Mouse (Mus musculus) myocyte (in vitro differentiated cells): Measurements from ENCODE around the gene Neurog3.

Source experiments
- CEBPB ChIP-seq: IDR thresholded peaks from 2 replicates; pipeline ENCODE4 v1.6.1; 2011; ENCODE audit warnings: mild to moderate bottlenecking, moderate library complexity; ENCODE audit not compliant: poor library complexity, insufficient read depth, severe bottlenecking
- E2F4 ChIP-seq: IDR thresholded peaks from one replicate; pipeline ENCODE4 v1.6.1; 2011; ENCODE audit warnings: mild to moderate bottlenecking, control low read depth, moderate library complexity; ENCODE audit not compliant: insufficient read depth
- MAX ChIP-seq: IDR thresholded peaks from one replicate; pipeline ENCODE4 v1.6.1; 2011; ENCODE audit warnings: low read depth, mild to moderate bottlenecking, control low read depth
- MYOD1 ChIP-seq, 3 experiments: IDR thresholded peaks; one replicate each; pipeline ENCODE4 v1.6.1; 2011; ENCODE audit warnings: control low read depth in 2 of 3, low read depth in 2 of 3, mild to moderate bottlenecking in 2 of 3, moderate library complexity in 1 of 3; ENCODE audit not compliant: insufficient read length in 2 of 3, control insufficient read depth in 1 of 3
- MYOG ChIP-seq, 3 experiments: IDR thresholded peaks; one replicate each; pipeline ENCODE4 v1.6.1; 2011; ENCODE audit warnings: control low read depth in 2 of 3, low read depth in 2 of 3, mild to moderate bottlenecking in 2 of 3; ENCODE audit not compliant: insufficient read length in 2 of 3, control insufficient read depth in 1 of 3, insufficient read depth in 1 of 3
- POLR2A ChIP-seq: IDR thresholded peaks from one replicate; pipeline ENCODE4 v1.6.1; 2011; ENCODE audit warnings: low read depth, mild to moderate bottlenecking, control low read depth, moderate library complexity; ENCODE audit not compliant: insufficient read length
- POLR2AphosphoS2 ChIP-seq: IDR thresholded peaks from one replicate; pipeline ENCODE4 v1.6.1; 2011; ENCODE audit warnings: low read depth, control low read depth; ENCODE audit not compliant: insufficient read length
- SRF ChIP-seq: IDR thresholded peaks from one replicate; pipeline ENCODE4 v1.6.1; 2011; ENCODE audit warnings: low read depth; ENCODE audit not compliant: control insufficient read depth, insufficient read length
- TCF12 ChIP-seq: IDR thresholded peaks from one replicate; pipeline ENCODE4 v1.6.1; 2011; ENCODE audit warnings: mild to moderate bottlenecking, control low read depth; ENCODE audit not compliant: poor library complexity, insufficient read depth, severe bottlenecking
- TCF3 ChIP-seq: IDR thresholded peaks from one replicate; pipeline ENCODE4 v1.6.1; 2011; ENCODE audit warnings: low read depth, control low read depth; ENCODE audit not compliant: insufficient read length
- USF1 ChIP-seq: IDR thresholded peaks from one replicate; pipeline ENCODE4 v1.6.1; 2011; ENCODE audit warnings: low read depth, mild to moderate bottlenecking, control low read depth, moderate library complexity

DNA sequence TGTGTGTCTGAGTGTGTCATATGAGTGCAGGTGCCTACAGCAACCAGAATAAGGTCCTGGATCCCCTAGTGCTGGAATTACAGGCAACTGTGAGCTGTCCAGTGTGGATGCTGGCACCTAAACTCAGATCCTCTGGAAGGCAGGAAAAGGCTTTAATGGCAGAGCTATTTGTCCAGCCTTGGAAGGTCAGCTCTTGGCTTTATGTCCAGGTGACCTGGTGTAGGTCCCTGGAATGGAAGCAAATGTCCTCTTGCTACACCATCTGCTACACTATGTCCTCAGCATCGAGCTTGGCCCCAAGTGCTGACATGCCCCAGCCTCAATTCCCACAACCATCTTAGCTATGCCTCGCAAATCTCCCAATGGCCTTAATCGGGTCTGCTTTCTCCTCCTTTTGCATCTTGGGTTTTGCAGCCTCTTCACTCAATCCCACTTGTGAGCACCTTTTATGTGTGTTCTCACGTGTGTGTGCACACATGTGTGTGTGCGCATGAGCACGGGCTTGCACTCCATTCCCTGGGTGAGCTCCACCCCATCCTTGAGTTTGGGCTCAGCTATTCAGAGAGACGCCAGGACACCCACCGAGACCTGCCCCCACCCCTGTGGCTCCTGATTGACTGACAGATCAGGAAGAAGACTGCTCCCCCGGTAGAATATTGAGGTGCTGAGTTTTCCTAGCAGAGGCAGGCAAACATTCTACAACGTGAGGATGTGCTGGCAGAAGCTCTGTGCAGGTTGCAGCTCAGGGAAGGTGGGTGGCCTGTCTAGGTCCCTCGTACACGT, 14.8 kb downstream of the Neurog3 start:
- no peak for TF ChIP-seq POLR2A
- no peak for TF ChIP-seq MYOG (IDR thresholded peaks at IDR 0.05; ENCODE audit: control insufficient read depth in 1 of 3, insufficient read depth in 1 of 3, insufficient read length in 2 of 3, low read depth in 2 of 3)
- TF ChIP-seq MAX = no peak
- no peak for TF ChIP-seq SRF
- TF ChIP-seq MYOD1 (IDR thresholded peaks at IDR 0.05; ENCODE audit: control insufficient read depth in 1 of 3, insufficient read length in 2 of 3, low read depth in 2 of 3) = no peak
- no peak for TF ChIP-seq USF1
- no peak for TF ChIP-seq TCF12
- no peak for TF ChIP-seq CEBPB
- TF ChIP-seq TCF3 = no peak
- no peak for TF ChIP-seq POLR2AphosphoS2
- TF ChIP-seq E2F4 = no peak
